Mouse (Mus musculus) layer of hippocampus, adult 2 months (tissue): ENCODE results near the gene Srgap1. TPM values are rescaled to one million over a fixed set of nuclear protein-coding genes. Genes with fewer than 3 reads are reported as not detected.
"Not testable (repeated sequence)": the region's sequence is repeated elsewhere in the genome, so short reads cannot be mapped to it uniquely, and the experiment has no call there.

Experiments used
- DNase-seq, 2 experiments: peaks; one replicate each; pipeline ENCODE4 v3.0.0; 2022; ENCODE audit warnings: low spot score in 2 of 2
- H3K27ac ChIP-seq: fragments of 200-600 bp; 2 replicates; pipeline ENCODE4 v1.8.1; 2022
- H3K4me3 ChIP-seq: fragments of 200-600 bp; 2 replicates; pipeline ENCODE4 v1.8.1; 2022; ENCODE audit warnings: mild to moderate bottlenecking
- CTCF ChIP-seq: fragments of 200-600 bp; conservative IDR thresholded peaks from 2 replicates; pipeline ENCODE4 v1.8.1; 2022; ENCODE audit warnings: antibody characterized with exemption, mild to moderate bottlenecking, moderate library complexity
- total RNA-seq, 2 experiments: library from RNA; stranded (reverse); gene quantifications; 2 replicates each; pipeline ENCODE4 v1.2.3; 2021

Gene Srgap1
- total RNA-seq, 2 experiments from 2014 or later = 12.3 to 13.4 TPM

GRCm38 (mm10) chr10:121770624-121771577 lies 276.2 kb downstream of the Srgap1 start:
- Histone ChIP-seq H3K27ac (no peak overlapping the region), H3K4me3 (no peak overlapping the region)
- DNase-seq = no peak
- peak; percentile 74 for TF ChIP-seq CTCF

GRCm38 (mm10) chr10:121769711-121770110 lies 277.4 kb downstream of the Srgap1 start:
- no peak for TF ChIP-seq CTCF
- H3K27ac ChIP-seq = no peak overlapping the region
- H3K4me3 ChIP-seq = no peak overlapping the region
- DNase-seq = no peak

GRCm38 (mm10) chr10:121767295-121767694 lies 279.8 kb downstream of the Srgap1 start:
- DNase-seq, H3K27ac ChIP-seq, H3K4me3 ChIP-seq: not testable (repeated sequence)
- peak; percentile 55 for TF ChIP-seq CTCF

GRCm38 (mm10) chr10:121765174-121766057 lies 281.7 kb downstream of the Srgap1 start:
- TF ChIP-seq CTCF = no peak
- no peak overlapping the region for H3K27ac ChIP-seq
- DNase-seq = peak; percentile 44 to 55
- no peak overlapping the region for H3K4me3 ChIP-seq

GRCm38 (mm10) chr10:121764469-121765173 lies 282.5 kb downstream of the Srgap1 start:
- DNase-seq = no peak
- no peak for TF ChIP-seq CTCF
- no peak overlapping the region for H3K27ac ChIP-seq
- H3K4me3 ChIP-seq = no peak overlapping the region

GRCm38 (mm10) chr10:121763191-121763590 lies 283.9 kb downstream of the Srgap1 start:
- no peak overlapping the region for H3K4me3 ChIP-seq
- H3K27ac ChIP-seq = no peak overlapping the region
- no peak for TF ChIP-seq CTCF
- DNase-seq = no peak

- DNase-seq = no peak
- Histone ChIP-seq H3K27ac (no peak overlapping the region), H3K4me3 (no peak overlapping the region)
- TF ChIP-seq CTCF = no peak
Measured at GRCm38 (mm10) chr10:121762141-121762540, 285.0 kb downstream of the Srgap1 start.

GRCm38 (mm10) chr10:121759095-121759494 lies 288.0 kb downstream of the Srgap1 start:
- peak; percentile 69 for TF ChIP-seq CTCF
- H3K27ac ChIP-seq = no peak overlapping the region
- H3K4me3 ChIP-seq = no peak overlapping the region
- DNase-seq = no peak

- no peak for DNase-seq
- no peak overlapping the region for H3K27ac ChIP-seq
- TF ChIP-seq CTCF = no peak
- H3K4me3 ChIP-seq = no peak overlapping the region
Measured at GRCm38 (mm10) chr10:121756677-121757076, 290.4 kb downstream of the Srgap1 start.

GRCm38 (mm10) chr10:121755822-121756221 lies 291.3 kb downstream of the Srgap1 start:
- DNase-seq = no peak
- Histone ChIP-seq H3K4me3 (no peak overlapping the region), H3K27ac (no peak overlapping the region)
- TF ChIP-seq CTCF = no peak

- H3K4me3 ChIP-seq = no peak overlapping the region
Measured at GRCm38 (mm10) chr10:121754237-121754636, 292.9 kb downstream of the Srgap1 start.

GRCm38 (mm10) chr10:121750175-121750574 lies 296.9 kb downstream of the Srgap1 start:
- DNase-seq = peak; percentile 58 to 65
- TF ChIP-seq CTCF = no peak
- no peak overlapping the region for H3K4me3 ChIP-seq
- no peak overlapping the region for H3K27ac ChIP-seq

More at GRCm38 (mm10) chr10:121754237-121754636, 292.9 kb downstream of the Srgap1 start:
- no peak for TF ChIP-seq CTCF
- DNase-seq = no peak
- no peak overlapping the region for H3K27ac ChIP-seq
